Mouse (Mus musculus): ENCODE data around the gene Arfgap1. TPM values are rescaled to one million over a fixed set of nuclear protein-coding genes. Genes with fewer than 3 reads are reported as not detected.

The Arfgap1 gene
- 68.9 TPM for polyA plus RNA-seq (2017; shearing (Covaris generic))

GRCm38 (mm10) chr2:180967010-180967763, at the start of gene Arfgap1:
TSS of gene Arfgap1 (plus strand) at chr2:180967225.

GRCm38 (mm10) chr2:180920810-180921400, 46.1 kb upstream of the Arfgap1 start, which contains the start of gene Ythdf1:
TSS of gene Ythdf1 (minus strand) at chr2:180920949.

GRCm38 (mm10) chr2:180928723-180929122, 38.3 kb upstream of the Arfgap1 start, which contains the start of gene Birc7:
TSS of gene Birc7 (plus strand) at chr2:180929023.

DNA sequence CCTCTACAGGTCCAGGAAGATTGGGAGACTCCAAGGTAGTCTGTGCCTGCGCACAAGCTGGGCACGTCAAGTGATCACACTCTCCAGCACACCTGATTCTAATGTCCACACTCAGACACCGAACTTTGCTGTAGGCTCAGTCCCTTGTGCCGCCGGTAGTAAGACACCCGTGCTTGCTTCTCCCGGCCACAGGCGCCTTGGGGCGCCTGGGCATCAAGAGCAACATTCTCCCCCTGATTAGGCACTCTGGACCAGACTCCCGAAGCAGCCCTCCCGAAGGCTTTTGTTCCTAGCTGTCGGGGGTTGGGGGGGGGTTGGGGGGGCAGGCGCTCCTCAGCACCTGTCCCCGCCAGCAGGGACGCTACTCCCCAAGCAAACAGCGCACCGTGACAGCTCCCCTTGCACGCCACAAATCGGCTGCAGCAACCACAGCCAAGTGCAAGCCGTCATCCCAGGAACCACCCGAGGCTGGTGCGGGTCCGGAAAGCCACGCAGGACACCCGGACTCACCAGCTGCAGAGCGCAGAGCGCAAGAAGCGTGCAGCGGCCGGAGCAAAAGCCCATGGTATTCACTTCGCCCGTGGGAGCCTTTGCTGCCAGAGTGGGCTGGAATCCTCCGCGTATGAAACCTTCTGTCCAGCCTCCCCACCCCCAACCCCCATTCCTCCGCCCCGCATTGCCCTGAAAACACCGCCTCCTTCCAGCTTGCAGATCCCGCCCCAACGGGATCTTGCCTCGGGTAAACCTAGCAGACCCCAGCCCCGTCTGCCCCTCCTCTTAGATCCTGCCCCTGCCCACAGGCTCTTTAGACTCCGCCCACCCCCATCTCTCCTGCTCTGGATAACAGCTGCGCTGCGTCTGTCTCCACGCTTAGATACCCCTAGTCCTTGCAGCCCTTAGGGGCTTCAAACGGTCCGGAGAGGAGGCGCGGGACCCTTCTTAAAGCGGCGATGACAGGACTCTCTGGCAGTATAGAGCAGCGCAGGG, 12.7 kb upstream of the Arfgap1 start, which contains the start of gene Nkain4:
Nkain4 (minus strand) TSS at position 639 of the 987 bp plus-strand sequence.

GRCm38 (mm10) chr2:180986449-180986848, 19.4 kb downstream of the Arfgap1 start, which contains the start of gene Col20a1:
TSS of gene Col20a1 (plus strand) at chr2:180986535.

Other genes starting within 250 kb of the Arfgap1 start
- gene Slc17a9, start 242.0 kb upstream of the Arfgap1 start, polyA plus RNA-seq (2017; shearing (Covaris generic)) = 57.4 TPM
- gene Bhlhe23, start 190.3 kb upstream of the Arfgap1 start, polyA plus RNA-seq (2017; shearing (Covaris generic)) = not detected
- gene Ythdf1, start 46.3 kb upstream of the Arfgap1 start, polyA plus RNA-seq (2017; shearing (Covaris generic)) = 117 TPM
- gene Birc7, start 38.2 kb upstream of the Arfgap1 start, polyA plus RNA-seq (2017; shearing (Covaris generic)) = not detected
- gene Nkain4, start 12.5 kb upstream of the Arfgap1 start, polyA plus RNA-seq (2017; shearing (Covaris generic)) = not detected
- gene Col20a1, start 19.3 kb downstream of the Arfgap1 start, polyA plus RNA-seq (2017; shearing (Covaris generic)) = 1.5 TPM
- gene Chrna4, start 76.3 kb downstream of the Arfgap1 start, polyA plus RNA-seq (2017; shearing (Covaris generic)) = not detected
- gene Kcnq2, start 168.1 kb downstream of the Arfgap1 start, polyA plus RNA-seq (2017; shearing (Covaris generic)) = not detected
- not detected for gene Eef1a2, start 189.8 kb downstream of the Arfgap1 start, polyA plus RNA-seq (2017; shearing (Covaris generic))
- gene Ppdpf, start 220.0 kb downstream of the Arfgap1 start, polyA plus RNA-seq (2017; shearing (Covaris generic)) = 154 TPM
- gene Ptk6, start 235.6 kb downstream of the Arfgap1 start, polyA plus RNA-seq (2017; shearing (Covaris generic)) = 0.09 TPM
- 0.49 TPM for gene Srms, start 246.0 kb downstream of the Arfgap1 start, polyA plus RNA-seq (2017; shearing (Covaris generic))

Data from naive thymus-derived CD4-positive, alpha-beta T cell, adult 5 months (primary cell).